Mouse (Mus musculus): Measurements from ENCODE around the gene Adipor1. TPM values are rescaled to one million over a fixed set of nuclear protein-coding genes. Genes with fewer than 3 reads are reported as not detected.
A peak's percentile ranks its signal among the peaks of the same experiment; 100 is the strongest.

Gene Adipor1
- polyA plus RNA-seq, 1 experiment from 2014 or later, result 78.1 TPM

GRCm38 (mm10) chr1:134405509-134406413 is 9.4 kb upstream of the Adipor1 start, which contains the start of gene Cyb5r1:
Cyb5r1 (plus strand) TSS chr1:134405559.
- H3K9me3 ChIP-seq (replicated peaks), result no peaks in the 10 kb centered on the region
- peak within 1 kb of the TSS; percentile 78 for H3K9ac ChIP-seq
- peak within 1 kb of the TSS; percentile 79 for H3K4me2 ChIP-seq (replicated peaks)
- H3K4me1 ChIP-seq, result peaks cover 10% of the 10 kb centered on the region
- 3% methylated on average over 35 of the region's 43 CpGs for whole genome bisulfite sequencing
- H3K36me3 ChIP-seq, result peaks cover 27% of the 10 kb centered on the region
- peak within 1 kb of the TSS; percentile 80 for H3K4me3 ChIP-seq
- peak; percentile 97 for ATAC-seq (ENCODE audit: low FRiP score)
- no peaks in the 10 kb centered on the region for H3K27me3 ChIP-seq
- peak within 1 kb of the TSS; percentile 66 for H3K27ac ChIP-seq

- Histone ChIP-seq H3K9ac (peak overlapping the region; percentile 78), H3K36me3 (peaks cover 31% of the 10 kb centered on the region), H3K27me3 (no peaks in the 10 kb centered on the region), H3K4me2 (replicated peaks) (peak overlapping the region; percentile 79), H3K27ac (peak overlapping the region; percentile 66; the same call in 1 of the 2 replicates), H3K4me1 (peaks cover 10% of the 10 kb centered on the region), H3K9me3 (replicated peaks) (no peaks in the 10 kb centered on the region), H3K4me3 (peak overlapping the region; percentile 80)
- 30% methylated on average over 8 of the region's 8 CpGs for WGBS
- no peak; the same call in 1 of the 2 replicates for ATAC-seq (ENCODE audit: low FRiP score)
Measured at GRCm38 (mm10) chr1:134406414-134406771, 8.8 kb upstream of the Adipor1 start.

- no peak for ATAC-seq (ENCODE audit: low FRiP score)
- H3K9ac ChIP-seq, result no peak overlapping the region
- WGBS, result 80% methylated on average over 8 of the region's 8 CpGs
Measured at GRCm38 (mm10) chr1:134408080-134408479, 7.1 kb upstream of the Adipor1 start.

GRCm38 (mm10) chr1:134411706-134412629 is 3.2 kb upstream of the Adipor1 start:
- 94% methylated on average over 9 of the region's 9 CpGs for WGBS

More at GRCm38 (mm10) chr1:134408080-134408479, 7.1 kb upstream of the Adipor1 start:
- H3K4me2 ChIP-seq (replicated peaks), result no peak overlapping the region
- no peaks in the 10 kb centered on the region for H3K9me3 ChIP-seq (replicated peaks)
- no peak overlapping the region for H3K27ac ChIP-seq
- H3K27me3 ChIP-seq, result no peaks in the 10 kb centered on the region
- H3K36me3 ChIP-seq, result peaks cover 34% of the 10 kb centered on the region
- peaks cover 10% of the 10 kb centered on the region for H3K4me1 ChIP-seq
- no peak overlapping the region for H3K4me3 ChIP-seq

GRCm38 (mm10) chr1:134414038-134414437 is 1.1 kb upstream of the Adipor1 start:
- Histone ChIP-seq H3K27ac (0 out of 2 replicates have a peak overlapping the region, but pooled peaks have one; percentile 91), H3K4me3 (no peak overlapping the region), H3K9me3 (replicated peaks) (no peaks in the 10 kb centered on the region), H3K4me1 (peaks cover 32% of the 10 kb centered on the region), H3K36me3 (peaks cover 24% of the 10 kb centered on the region), H3K4me2 (replicated peaks) (no peak overlapping the region), H3K9ac (no peak overlapping the region), H3K27me3 (no peaks in the 10 kb centered on the region)
- no peak for ATAC-seq (ENCODE audit: low FRiP score)
- WGBS, result 48% methylated on average over 2 of the region's 2 CpGs

More at GRCm38 (mm10) chr1:134411706-134412629, 3.2 kb upstream of the Adipor1 start:
- no peak overlapping the region for H3K4me2 ChIP-seq (replicated peaks)
- no peaks in the 10 kb centered on the region for H3K9me3 ChIP-seq (replicated peaks)
- H3K36me3 ChIP-seq, result peaks cover 34% of the 10 kb centered on the region
- no peak overlapping the region for H3K27ac ChIP-seq
- no peak overlapping the region for H3K9ac ChIP-seq
- no peak overlapping the region for H3K4me3 ChIP-seq
- no peaks in the 10 kb centered on the region for H3K27me3 ChIP-seq
- ATAC-seq (ENCODE audit: low FRiP score), result no peak
- peaks cover 20% of the 10 kb centered on the region for H3K4me1 ChIP-seq

GRCm38 (mm10) chr1:134414501-134415167 is 544 bp upstream of the Adipor1 start:
- Histone ChIP-seq H3K27ac (peak overlapping the region; percentile 91), H3K9me3 (replicated peaks) (no peaks in the 10 kb centered on the region), H3K4me1 (peaks cover 38% of the 10 kb centered on the region), H3K36me3 (peaks cover 18% of the 10 kb centered on the region), H3K27me3 (no peaks in the 10 kb centered on the region), H3K4me3 (peak overlapping the region; percentile 94), H3K4me2 (replicated peaks) (peak overlapping the region; percentile 69), H3K9ac (peak overlapping the region; percentile 91)
- ATAC-seq (ENCODE audit: low FRiP score), result peak; percentile 53
- WGBS, result 16% methylated on average over 11 of the region's 11 CpGs

- no peaks in the 10 kb centered on the region for H3K27me3 ChIP-seq
- peaks cover 43% of the 10 kb centered on the region for H3K4me1 ChIP-seq
- no peaks in the 10 kb centered on the region for H3K9me3 ChIP-seq (replicated peaks)
- no peak overlapping the region for H3K4me3 ChIP-seq
- H3K4me2 ChIP-seq (replicated peaks), result no peak overlapping the region
- H3K27ac ChIP-seq, result no peak overlapping the region
- WGBS, result 86% methylated on average over 2 of the region's 2 CpGs
- no peak overlapping the region for H3K9ac ChIP-seq
- ATAC-seq (ENCODE audit: low FRiP score), result no peak
- peaks cover 10% of the 10 kb centered on the region; the same call in 1 of the 2 replicates for H3K36me3 ChIP-seq
Measured at GRCm38 (mm10) chr1:134418414-134418975, 3.3 kb downstream of the Adipor1 start.

- H3K9me3 ChIP-seq (replicated peaks), result no peaks in the 10 kb centered on the region
- H3K27me3 ChIP-seq, result no peaks in the 10 kb centered on the region
- no peak overlapping the region for H3K9ac ChIP-seq
- no peak overlapping the region for H3K4me2 ChIP-seq (replicated peaks)
- no peak for ATAC-seq (ENCODE audit: low FRiP score)
- H3K4me3 ChIP-seq, result no peak overlapping the region
- 72% methylated on average over 1 of the region's 1 CpGs for WGBS
- no peak overlapping the region; the same call in 1 of the 2 replicates for H3K27ac ChIP-seq
- H3K36me3 ChIP-seq, result peaks cover 15% of the 10 kb centered on the region
- H3K4me1 ChIP-seq, result peaks cover 41% of the 10 kb centered on the region
Measured at GRCm38 (mm10) chr1:134419176-134419575, 4.0 kb downstream of the Adipor1 start.

- WGBS, result 68% methylated on average over 5 of the region's 5 CpGs
- Histone ChIP-seq H3K4me1 (peaks cover 34% of the 10 kb centered on the region), H3K4me3 (no peak overlapping the region), H3K27me3 (no peaks in the 10 kb centered on the region), H3K4me2 (replicated peaks) (no peak overlapping the region), H3K27ac (0 out of 2 replicates have a peak overlapping the region, but pooled peaks have one; percentile 4), H3K9ac (no peak overlapping the region), H3K36me3 (peaks cover 23% of the 10 kb centered on the region), H3K9me3 (replicated peaks) (no peaks in the 10 kb centered on the region)
- no peak for ATAC-seq (ENCODE audit: low FRiP score)
Measured at GRCm38 (mm10) chr1:134419751-134420458, 4.7 kb downstream of the Adipor1 start.

- H3K27me3 ChIP-seq, result no peaks in the 10 kb centered on the region
- 82% methylated on average over 10 of the region's 10 CpGs for WGBS
- H3K9me3 ChIP-seq (replicated peaks), result no peaks in the 10 kb centered on the region
- H3K27ac ChIP-seq, result no peak overlapping the region
- peaks cover 12% of the 10 kb centered on the region for H3K4me1 ChIP-seq
- H3K4me2 ChIP-seq (replicated peaks), result no peak overlapping the region
- ATAC-seq (ENCODE audit: low FRiP score), result no peak
- H3K9ac ChIP-seq, result no peak overlapping the region
- no peak overlapping the region for H3K4me3 ChIP-seq
- H3K36me3 ChIP-seq, result peaks cover 62% of the 10 kb centered on the region
Measured at GRCm38 (mm10) chr1:134423911-134424310, 8.7 kb downstream of the Adipor1 start.

GRCm38 (mm10) chr1:134426289-134426688 is 11.1 kb downstream of the Adipor1 start:
- Histone ChIP-seq H3K27me3 (no peaks in the 10 kb centered on the region), H3K36me3 (peaks cover 80% of the 10 kb centered on the region), H3K4me3 (no peak overlapping the region), H3K9me3 (replicated peaks) (no peaks in the 10 kb centered on the region), H3K4me1 (no peaks in the 10 kb centered on the region), H3K27ac (no peak overlapping the region), H3K9ac (no peak overlapping the region), H3K4me2 (replicated peaks) (no peak overlapping the region)
- ATAC-seq (ENCODE audit: low FRiP score), result no peak
- 81% methylated on average over 5 of the region's 5 CpGs for WGBS

Measured in hindbrain, embryonic 12.5 days (tissue).